8 mouse cellular contexts compared by ENCODE assay signal in the genomic region with DNA sequence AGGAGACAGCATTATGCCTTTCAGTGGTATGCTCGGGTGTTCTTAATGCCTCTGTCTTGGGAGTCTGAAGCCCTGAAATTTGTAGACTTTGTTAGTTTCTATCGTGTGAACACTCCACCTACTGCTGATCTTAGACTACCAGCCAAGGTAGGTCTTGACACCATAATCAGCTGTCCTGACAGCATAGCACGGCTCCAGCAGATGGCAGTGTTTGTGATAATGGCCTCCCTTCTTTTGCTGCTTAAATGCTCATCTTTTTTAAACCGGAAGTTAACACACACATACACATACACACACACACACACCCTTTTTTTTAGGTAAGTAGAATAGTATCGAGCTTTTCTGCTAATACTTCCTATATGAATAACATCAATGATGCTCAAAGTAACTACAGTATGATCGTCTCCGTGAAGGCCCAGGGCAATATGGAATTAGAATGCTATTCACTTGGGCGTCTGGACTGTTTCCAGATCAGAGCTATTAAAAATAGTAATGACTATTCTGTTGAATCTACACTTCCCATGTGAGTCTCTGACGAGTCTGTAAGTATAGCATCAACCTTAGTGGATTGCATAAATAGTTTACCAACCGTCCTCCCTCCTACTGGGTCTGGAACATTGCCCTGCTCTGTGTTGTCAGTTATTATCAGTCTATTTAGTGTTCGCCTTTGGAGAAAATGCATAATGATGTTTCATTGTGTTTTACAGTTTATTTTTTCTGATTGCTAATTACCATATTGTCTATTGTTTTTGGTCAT.
DNase-seq lines count a peak whose midpoint lies in the region; ATAC-seq lines count a peak whose summit lies in the region.

No protein-coding gene starts in this region.

- no peaks in the 10 kb centered on the region for H3K27me3 ChIP-seq in forebrain, embryonic 15.5 days
- H3K27me3 ChIP-seq in forebrain, embryonic 11.5 days (ENCODE audit: control insufficient read depth, insufficient read depth, low read length), result no peaks in the 10 kb centered on the region

- peaks cover 11% of the 10 kb centered on the region for H3K4me1 ChIP-seq in forebrain, embryonic 15.5 days
- H3K4me1 ChIP-seq in forebrain, embryonic 11.5 days (replicated peaks; ENCODE audit: control insufficient read depth, insufficient read depth, low read length), result no peaks in the 10 kb centered on the region

- H3K4me3 ChIP-seq in forebrain, embryonic 15.5 days, result no peak overlapping the region
- H3K4me3 ChIP-seq in forebrain, embryonic 11.5 days (ENCODE audit: low read depth, low read length), result no peak overlapping the region

- H3K4me2 ChIP-seq in forebrain, embryonic 15.5 days (replicated peaks), result no peak overlapping the region
- no peak overlapping the region for H3K4me2 ChIP-seq in forebrain, embryonic 11.5 days (ENCODE audit: low read depth, low read length, severe bottlenecking)

- H3K9me3 ChIP-seq in forebrain, embryonic 15.5 days, result no peaks in the 10 kb centered on the region
- H3K9me3 ChIP-seq in forebrain, embryonic 11.5 days (ENCODE audit: control insufficient read depth, low read length), result no peaks in the 10 kb centered on the region

- H3K36me3 ChIP-seq in forebrain, embryonic 15.5 days, result no peaks in the 10 kb centered on the region
- no peaks in the 10 kb centered on the region for H3K36me3 ChIP-seq in forebrain, embryonic 11.5 days (ENCODE audit: control insufficient read depth, insufficient read depth, low read length)

- WGBS in forebrain, embryonic 15.5 days, result 50% methylated on average over 11 of the region's 11 CpGs
- WGBS in forebrain, embryonic 11.5 days, result 78% methylated on average over 11 of the region's 11 CpGs

- H3K27ac ChIP-seq in forebrain, embryonic 15.5 days (replicated peaks), result no peak overlapping the region
- no peak overlapping the region for H3K27ac ChIP-seq in forebrain, embryonic 11.5 days (ENCODE audit: low read depth, low read length)

- ATAC-seq in forebrain, embryonic 15.5 days (replicated peaks), result peak; percentile 64; the same call in 1 of the 2 replicates
- no peak for ATAC-seq in forebrain, embryonic 11.5 days (replicated peaks; ENCODE audit: low FRiP score)
- peak; percentile 55; the same call in 1 of the 2 replicates for ATAC-seq in granulocyte monocyte progenitor cell, adult 5-6 weeks (replicated peaks; ENCODE audit: poor library complexity, severe bottlenecking)

- no peak for DNase-seq in forebrain, embryonic 11.5 days (ENCODE audit: low spot score)
- DNase-seq in right cerebral cortex, postnatal 4 days, result peak; percentile 38
- no peak for DNase-seq in right cerebral cortex, postnatal 36 days (ENCODE audit: low spot score in 2 of 2)
- DNase-seq in cerebellum, adult 11-12 months, result peak; percentile 63
- DNase-seq in layer of hippocampus, postnatal 10 days (ENCODE audit: low spot score in 2 of 2), result peak; percentile 34 to 54
- DNase-seq in thymus, postnatal 4 days, result peak; percentile 49

- H3K9ac ChIP-seq in forebrain, embryonic 15.5 days (replicated peaks), result no peak overlapping the region
- H3K9ac ChIP-seq in forebrain, embryonic 11.5 days (ENCODE audit: low read length), result no peak overlapping the region

Comparison
In these comparisons a context has a peak if more than half of its experiments do, and no peak if none do; other contexts are left out.
1. DNase-seq: peak in right cerebral cortex, postnatal 4 days (single experiment), cerebellum, adult 11-12 months (single experiment), layer of hippocampus, postnatal 10 days (2 of 2) and thymus, postnatal 4 days (single experiment); none in forebrain, embryonic 11.5 days (single experiment) and right cerebral cortex, postnatal 36 days (0 of 2).